Mouse (Mus musculus) E14TG2a.4 (cell line): ENCODE measurements around the gene Tmem128.

Experiments used
- H3K27me3 ChIP-seq: 2 replicates; pipeline ENCODE4 v1.6.1; 2014; ENCODE audit warnings: low read length, control low read depth; ENCODE audit not compliant: insufficient read depth
- H3K36me3 ChIP-seq: 2 replicates; pipeline ENCODE4 v1.6.1; 2014; ENCODE audit warnings: low read length, control low read depth; ENCODE audit not compliant: insufficient read depth
- H3K4me1 ChIP-seq: replicated peaks from 2 replicates; pipeline ENCODE4 v1.6.1; 2014; ENCODE audit warnings: low read depth, low read length, control low read depth
- H3K4me3 ChIP-seq: replicated peaks from 2 replicates; pipeline ENCODE4 v1.5.1; 2014; ENCODE audit warnings: mild to moderate bottlenecking, low read length
- H3K9me3 ChIP-seq: 2 replicates; pipeline ENCODE4 v1.6.1; 2014; ENCODE audit warnings: low read length, control low read depth
- CTCF ChIP-seq: conservative IDR thresholded peaks from 2 replicates; pipeline ENCODE4 v1.5.1; 2014; ENCODE audit warnings: low read length
- NANOG ChIP-seq: IDR thresholded peaks from 2 replicates; pipeline ENCODE4 v1.6.1; 2014; ENCODE audit warnings: borderline replicate concordance, low read length, mixed read lengths
- POU5F1 ChIP-seq: IDR thresholded peaks from 2 replicates; pipeline ENCODE4 v1.6.1; 2014; ENCODE audit warnings: low read length, borderline replicate concordance

Tmem128 gene

DNA sequence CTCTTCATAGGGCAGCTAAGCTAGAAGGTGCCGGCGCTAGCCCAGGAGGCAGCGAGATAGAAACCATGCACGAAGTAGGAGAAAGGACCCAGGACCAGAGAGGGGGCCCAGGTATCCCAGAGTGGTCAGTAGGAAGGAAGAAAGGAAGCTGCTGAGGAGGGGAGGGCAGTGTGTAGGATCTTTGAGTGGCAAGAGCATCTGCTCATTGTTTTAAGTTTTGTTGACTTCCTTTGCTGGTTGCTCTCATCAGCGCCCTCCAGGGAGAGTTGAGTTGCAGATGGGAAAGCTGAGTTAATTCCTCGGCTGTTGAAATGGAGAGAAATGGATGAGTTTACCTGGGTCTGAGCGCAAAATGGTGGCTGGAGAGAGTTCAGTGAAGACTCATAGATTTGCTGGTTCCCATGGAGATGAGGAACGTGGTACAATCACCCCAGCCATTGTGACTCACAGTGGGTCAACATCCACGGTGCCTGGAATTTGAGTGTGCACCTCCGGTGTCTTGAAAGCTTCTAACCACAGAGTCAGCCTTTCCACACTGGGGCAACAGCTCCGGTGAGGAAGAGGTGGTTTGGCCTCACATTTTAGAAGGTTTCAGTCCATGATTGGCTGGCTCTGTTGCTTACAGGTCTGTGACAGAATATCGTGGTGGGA, 41.9 kb downstream of the Tmem128 start:
- peaks cover 20% of the 10 kb centered on the region for H3K4me1 ChIP-seq
- no peaks in the 10 kb centered on the region for H3K9me3 ChIP-seq
- TF ChIP-seq NANOG = no peak
- peaks cover 49% of the 10 kb centered on the region for H3K27me3 ChIP-seq
- no peaks in the 10 kb centered on the region for H3K36me3 ChIP-seq
- H3K4me3 ChIP-seq = no peak overlapping the region

DNA sequence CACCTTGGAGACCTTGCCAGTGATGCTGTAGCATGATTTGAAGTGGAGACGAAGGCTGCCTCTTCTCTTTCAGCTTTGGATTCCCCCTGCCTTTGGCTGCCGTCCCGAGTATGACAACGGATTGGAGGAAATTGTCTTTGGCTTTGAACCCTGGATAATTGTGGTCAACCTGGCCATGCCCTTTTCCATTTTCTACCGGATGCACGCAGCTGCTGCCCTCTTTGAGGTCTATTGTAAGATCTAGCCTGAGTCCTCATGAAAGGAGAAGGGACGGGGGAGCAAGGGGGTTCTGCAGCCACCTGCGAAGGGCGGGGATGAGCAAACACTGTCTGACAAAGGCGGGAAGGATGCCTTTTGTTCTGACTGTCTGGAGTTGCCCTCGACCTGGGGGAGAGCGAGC, 42.7 kb downstream of the Tmem128 start:
- no peaks in the 10 kb centered on the region for H3K9me3 ChIP-seq
- no peak overlapping the region for H3K4me3 ChIP-seq
- H3K4me1 ChIP-seq = peaks cover 20% of the 10 kb centered on the region
- TF ChIP-seq POU5F1 = no peak
- no peak for TF ChIP-seq CTCF
- TF ChIP-seq NANOG = no peak
- H3K27me3 ChIP-seq = peaks cover 49% of the 10 kb centered on the region
- H3K36me3 ChIP-seq = no peaks in the 10 kb centered on the region

DNA sequence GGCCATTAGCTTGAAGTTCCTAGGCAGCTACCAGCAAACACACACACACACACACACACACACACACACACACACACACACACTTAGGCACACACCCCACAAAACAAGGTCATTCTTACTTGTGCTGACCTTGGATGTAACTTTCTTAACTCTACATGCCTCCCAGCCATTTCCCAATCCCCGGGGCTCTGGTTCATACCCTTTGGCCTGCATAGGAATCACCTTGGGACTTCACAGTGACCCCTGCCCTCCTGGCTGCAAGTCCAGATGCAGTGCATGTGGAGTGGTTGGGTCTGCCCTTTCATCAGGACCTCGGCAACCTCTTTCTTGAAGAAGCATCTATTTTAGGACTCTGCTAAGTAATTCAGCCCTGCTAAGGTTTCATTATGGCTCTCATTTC, 45.3 kb downstream of the Tmem128 start:
- Histone ChIP-seq H3K9me3 (no peaks in the 10 kb centered on the region), H3K36me3 (no peaks in the 10 kb centered on the region), H3K4me3 (no peak overlapping the region), H3K27me3 (peaks cover 48% of the 10 kb centered on the region), H3K4me1 (peaks cover 12% of the 10 kb centered on the region)
- no peak for TF ChIP-seq POU5F1
- TF ChIP-seq NANOG = no peak
- no peak for TF ChIP-seq CTCF

DNA sequence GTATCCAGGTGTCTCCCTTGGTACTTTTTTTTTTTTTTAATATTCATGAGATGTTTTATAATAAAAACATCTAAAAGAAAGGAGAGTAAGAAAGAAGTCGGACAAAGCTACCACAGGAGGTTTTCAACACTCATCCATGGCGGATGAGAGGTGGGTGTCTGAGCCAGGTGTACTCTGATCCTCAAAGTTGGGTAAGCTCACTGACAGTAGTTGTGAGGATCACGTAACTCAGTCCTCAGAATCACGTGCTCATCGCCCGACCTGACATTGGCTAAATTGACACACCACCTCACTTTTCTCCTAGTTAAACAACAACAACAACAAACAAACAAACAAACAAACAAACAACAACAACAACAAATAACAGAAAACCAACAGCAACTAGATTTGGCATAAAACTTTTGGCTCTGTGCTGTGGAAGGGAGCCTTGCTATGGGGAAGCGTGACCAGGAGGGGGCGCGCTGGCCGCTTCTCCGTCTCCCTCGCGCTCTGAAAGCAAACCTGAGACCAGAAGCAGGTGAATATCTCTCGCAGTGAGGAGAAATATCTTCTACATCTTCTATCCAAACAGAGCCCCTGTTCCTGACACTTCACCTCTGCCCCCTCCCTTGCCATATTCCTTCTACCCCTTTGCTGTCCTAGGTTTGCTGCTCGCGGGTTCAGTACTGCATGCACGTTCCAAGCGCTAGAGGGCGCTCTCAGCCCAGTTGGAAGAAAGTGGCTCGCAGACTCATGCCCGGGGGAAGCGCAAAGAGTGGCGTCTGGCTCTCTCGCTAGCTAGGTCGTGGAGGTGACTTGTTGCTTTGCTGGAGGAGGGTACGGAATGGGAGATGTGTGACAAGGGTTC, 47.5 kb downstream of the Tmem128 start:
- H3K36me3 ChIP-seq = no peaks in the 10 kb centered on the region
- peak overlapping the region; percentile 67 for H3K4me3 ChIP-seq
- peaks cover 1% of the 10 kb centered on the region; the same call in 1 of the 2 replicates for H3K9me3 ChIP-seq
- H3K4me1 ChIP-seq = peaks cover 7% of the 10 kb centered on the region
- H3K27me3 ChIP-seq = peaks cover 33% of the 10 kb centered on the region
- no peak for TF ChIP-seq NANOG
- TF ChIP-seq CTCF = peak; percentile 87

DNA sequence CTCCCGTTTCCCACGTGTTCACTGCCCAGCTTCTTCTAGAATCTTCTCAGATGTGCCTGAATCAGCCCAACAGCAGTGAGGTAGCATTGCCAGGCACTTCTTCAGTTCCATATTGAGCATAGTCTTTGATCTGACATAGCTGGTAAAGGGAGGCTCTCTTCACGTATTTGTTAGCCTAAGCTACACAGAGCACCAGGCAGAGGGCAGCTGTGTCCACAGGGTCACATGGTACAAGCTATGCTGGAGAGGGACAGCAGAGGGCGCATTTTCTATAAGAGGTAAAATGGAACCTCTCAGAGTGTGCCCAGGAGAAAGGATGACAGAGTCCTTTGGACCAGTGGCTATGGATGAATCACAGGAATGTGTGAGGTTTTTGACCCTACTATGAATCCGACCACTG, 48.9 kb downstream of the Tmem128 start:
- H3K9me3 ChIP-seq = peaks cover 7% of the 10 kb centered on the region
- peak; percentile 40 for TF ChIP-seq CTCF
- no peak for TF ChIP-seq NANOG
- H3K27me3 ChIP-seq = peaks cover 34% of the 10 kb centered on the region
- H3K4me1 ChIP-seq = no peaks in the 10 kb centered on the region
- H3K4me3 ChIP-seq = no peak overlapping the region
- H3K36me3 ChIP-seq = no peaks in the 10 kb centered on the region

DNA sequence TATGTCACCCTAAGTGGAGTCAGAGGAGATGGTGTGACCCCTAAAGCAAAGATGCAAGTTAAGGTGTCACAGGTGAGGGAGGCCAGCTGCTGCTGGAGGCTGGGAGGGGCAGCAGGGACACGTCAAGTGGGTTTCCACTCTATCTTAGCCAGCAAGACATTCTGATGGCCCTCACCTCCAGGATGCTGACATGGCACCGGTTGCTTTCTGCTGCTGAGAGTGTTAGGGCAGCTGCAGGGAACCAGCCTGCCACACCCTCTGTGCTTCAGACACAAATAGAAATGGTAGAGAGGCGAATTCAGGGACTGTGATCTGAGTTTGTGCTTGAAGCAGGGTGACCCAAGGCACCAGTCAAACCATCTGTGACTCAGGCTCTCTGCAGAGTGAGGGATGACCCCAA, 49.8 kb downstream of the Tmem128 start:
- H3K4me1 ChIP-seq = no peaks in the 10 kb centered on the region
- no peak overlapping the region for H3K4me3 ChIP-seq
- H3K27me3 ChIP-seq = peaks cover 41% of the 10 kb centered on the region
- peaks cover 7% of the 10 kb centered on the region for H3K9me3 ChIP-seq
- TF ChIP-seq NANOG = no peak
- TF ChIP-seq POU5F1 = no peak
- no peak for TF ChIP-seq CTCF
- H3K36me3 ChIP-seq = no peaks in the 10 kb centered on the region
